Mouse (Mus musculus) stomach, postnatal 0 days (tissue): ENCODE measurements around the gene Scarf2. TPM values are rescaled to one million over a fixed set of nuclear protein-coding genes. Genes with fewer than 3 reads are reported as not detected.

Experiments used
- ATAC-seq: fragments of 200-750 bp; cut with Nextera tagmentation; 2 replicates; pipeline ENCODE4 v1.8.0; 2017; ENCODE audit not compliant: low FRiP score, low TSS enrichment
- DNase-seq: peaks from one replicate; pipeline ENCODE4 v3.0.0-alpha.2; 2016; ENCODE audit warnings: low spot score
- H3K27ac ChIP-seq: fragments of 300-500 bp; sonication (generic); replicated peaks from 2 replicates; pipeline ENCODE4 v1.5.1; 2014; ENCODE audit warnings: mild to moderate bottlenecking, control low read depth
- H3K27me3 ChIP-seq: fragments of 300-500 bp; sonication (generic); 2 replicates; pipeline ENCODE4 v1.6.1; 2014; ENCODE audit warnings: low read length; ENCODE audit not compliant: control insufficient read depth, insufficient read depth
- H3K36me3 ChIP-seq: fragments of 300-500 bp; sonication (generic); 2 replicates; pipeline ENCODE4 v1.6.1; 2014; ENCODE audit warnings: low read length, mixed read lengths; ENCODE audit not compliant: control insufficient read depth, insufficient read depth
- H3K4me1 ChIP-seq: fragments of 300-500 bp; sonication (generic); replicated peaks from 2 replicates; pipeline ENCODE4 v1.6.1; 2014; ENCODE audit warnings: antibody characterized with exemption; ENCODE audit not compliant: control insufficient read depth, insufficient read depth
- H3K4me2 ChIP-seq: fragments of 300-500 bp; sonication (generic); replicated peaks from 2 replicates; pipeline ENCODE4 v1.6.1; 2014; ENCODE audit warnings: low read depth, mild to moderate bottlenecking, control low read depth, moderate library complexity
- H3K4me3 ChIP-seq: fragments of 300-500 bp; sonication (generic); 2 replicates; pipeline ENCODE4 v1.5.1; 2014; ENCODE audit warnings: low read depth, low read length, control low read depth
- H3K9ac ChIP-seq: fragments of 300-500 bp; sonication (generic); 2 replicates; pipeline ENCODE4 v1.6.1; 2014; ENCODE audit warnings: mild to moderate bottlenecking, low read length, control low read depth, mixed read lengths
- H3K9me3 ChIP-seq: fragments of 300-500 bp; sonication (generic); 2 replicates; pipeline ENCODE4 v1.6.1; 2016; ENCODE audit warnings: low read length; ENCODE audit not compliant: control insufficient read depth
- CTCF ChIP-seq: IDR thresholded peaks from 2 replicates; pipeline ENCODE4 v1.5.1; 2016; ENCODE audit warnings: antibody characterized with exemption, low read depth, mild to moderate bottlenecking, moderate library complexity
- EP300 ChIP-seq: optimal IDR thresholded peaks from 2 replicates; pipeline ENCODE3; 2016; ENCODE audit warnings: antibody characterized with exemption
- WGBS: fragments of 180-500 bp; shearing (Covaris S2); extraction: QIAGEN DNeasy Blood & Tissue Kit; methylation state at CpG from one replicate; pipeline ENCODE4 v1.1.7; 2014; 5-methylcytosine and 5-hydroxymethylcytosine counted together
- polyA plus RNA-seq: library from polyadenylated mRNA; unstranded; fragments of >200 nt; fragmentation: Nextera tagmentation; extraction: Ambion mirVana; gene quantifications from 2 replicates; pipeline ENCODE4 v1.2.1, GENCODE M21; 2015

Gene Scarf2
- polyA plus RNA-seq, 1 experiment from 2014 or later, result 7.8 TPM

DNA sequence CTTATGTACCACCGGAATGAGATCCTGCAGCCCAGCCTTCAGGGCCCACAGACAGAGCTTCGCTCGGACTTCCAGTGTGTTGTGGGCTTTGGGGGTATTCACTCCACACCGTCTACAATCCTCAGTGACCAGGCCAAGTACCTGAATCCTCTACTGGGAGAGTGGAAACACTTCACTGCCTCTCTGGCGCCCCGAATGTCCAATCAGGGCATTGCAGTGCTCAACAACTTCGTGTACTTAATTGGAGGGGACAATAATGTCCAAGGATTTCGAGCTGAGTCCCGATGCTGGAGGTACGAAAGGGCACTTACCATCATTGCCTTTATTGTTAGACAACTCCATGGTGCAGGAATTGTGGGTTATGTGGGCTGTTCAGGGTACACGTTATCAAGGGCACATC is 20.3 kb upstream of the Scarf2 start:
- DNase-seq (peak; percentile 61), ATAC-seq (peak; percentile 14; the same call in 1 of the 2 replicates)
- peaks cover 28% of the 10 kb centered on the region for H3K36me3 ChIP-seq
- H3K9ac ChIP-seq, result no peak overlapping the region
- WGBS, result 69% methylated on average over 11 of the region's 11 CpGs
- H3K27ac ChIP-seq, result no peak overlapping the region
- H3K9me3 ChIP-seq, result no peaks in the 10 kb centered on the region
- no peaks in the 10 kb centered on the region for H3K27me3 ChIP-seq
- H3K4me1 ChIP-seq, result no peaks in the 10 kb centered on the region
- no peak for TF ChIP-seq EP300
- peak; percentile 75 for TF ChIP-seq CTCF
- H3K4me2 ChIP-seq, result no peak overlapping the region
- H3K4me3 ChIP-seq, result no peak overlapping the region

DNA sequence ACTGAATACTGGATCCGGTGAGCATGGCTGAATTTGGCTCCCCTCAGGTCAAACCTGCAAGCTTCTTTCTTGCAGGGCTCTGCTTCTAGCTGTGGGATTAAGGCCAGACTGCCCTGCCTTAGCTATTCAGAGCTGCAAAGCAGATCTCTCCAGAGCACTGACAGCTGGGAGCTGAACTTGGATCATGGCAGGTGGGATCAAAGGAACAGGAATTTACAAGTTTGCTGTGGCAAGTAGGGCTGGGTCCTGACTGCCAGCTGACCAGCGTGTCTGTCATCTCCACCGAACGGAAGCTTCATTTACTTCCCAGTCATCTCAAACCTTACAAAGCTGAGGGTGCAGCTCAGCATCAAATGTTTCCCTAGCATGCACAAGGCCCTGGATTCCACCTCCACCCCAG is 18.9 kb upstream of the Scarf2 start:
- TF ChIP-seq CTCF, result no peak
- TF ChIP-seq EP300, result no peak
- no peak for DNase-seq
- no peak overlapping the region for H3K9ac ChIP-seq
- no peaks in the 10 kb centered on the region for H3K27me3 ChIP-seq
- 76% methylated on average over 4 of the region's 4 CpGs for WGBS
- H3K36me3 ChIP-seq, result peaks cover 28% of the 10 kb centered on the region
- no peaks in the 10 kb centered on the region for H3K4me1 ChIP-seq
- no peak for ATAC-seq
- H3K9me3 ChIP-seq, result no peaks in the 10 kb centered on the region
- no peak overlapping the region for H3K4me2 ChIP-seq
- no peak overlapping the region for H3K27ac ChIP-seq
- no peak overlapping the region for H3K4me3 ChIP-seq

DNA sequence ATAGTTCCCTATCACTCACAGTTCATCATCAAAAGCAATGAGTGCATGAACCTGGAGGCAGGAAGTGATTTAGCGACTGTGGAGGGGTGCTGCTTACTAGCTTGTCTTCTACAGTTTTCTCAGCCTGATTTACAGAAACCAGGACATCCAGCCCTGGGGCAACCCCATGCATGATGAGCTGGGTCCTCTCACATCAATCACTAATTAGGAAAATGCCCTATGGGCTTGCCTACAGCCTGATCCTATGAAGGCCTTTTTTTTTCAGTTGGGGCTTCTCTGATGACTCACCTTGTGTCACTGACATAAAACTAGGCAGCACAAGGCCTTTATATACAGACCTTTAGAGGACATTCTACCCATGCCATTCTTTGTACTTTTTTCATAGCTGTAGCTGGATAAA is 17.4 kb upstream of the Scarf2 start:
- H3K4me2 ChIP-seq, result no peak overlapping the region
- no peak overlapping the region for H3K27ac ChIP-seq
- H3K36me3 ChIP-seq, result peaks cover 27% of the 10 kb centered on the region
- DNase-seq (no peak), ATAC-seq (no peak)
- WGBS, result 81% methylated on average over 1 of the region's 1 CpGs
- no peaks in the 10 kb centered on the region for H3K9me3 ChIP-seq
- no peak overlapping the region for H3K9ac ChIP-seq
- no peaks in the 10 kb centered on the region for H3K4me1 ChIP-seq
- TF ChIP-seq EP300, result no peak
- TF ChIP-seq CTCF, result no peak
- no peak overlapping the region for H3K4me3 ChIP-seq
- H3K27me3 ChIP-seq, result no peaks in the 10 kb centered on the region

DNA sequence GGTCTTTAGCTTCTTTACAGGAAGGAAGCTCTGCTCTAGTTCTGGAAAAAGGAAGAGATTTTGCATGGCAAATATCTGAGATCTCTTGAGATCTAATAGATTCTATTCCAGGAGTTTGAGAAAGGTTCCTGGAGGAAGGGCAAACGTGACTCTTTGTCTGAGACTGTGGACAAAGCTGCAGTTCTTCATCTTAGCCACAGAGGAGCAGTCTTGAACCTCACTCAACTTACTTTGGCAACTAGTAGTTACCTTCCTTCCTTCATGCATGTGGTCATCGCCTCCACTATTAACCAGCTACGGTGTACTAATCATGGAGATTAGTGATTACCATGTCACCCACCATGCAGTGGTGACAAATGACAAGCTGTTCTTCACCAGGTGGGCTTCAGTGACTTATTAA is 11.7 kb upstream of the Scarf2 start:
- no peaks in the 10 kb centered on the region for H3K27me3 ChIP-seq
- no peak overlapping the region for H3K4me3 ChIP-seq
- no peak overlapping the region for H3K27ac ChIP-seq
- WGBS, result 53% methylated on average over 3 of the region's 3 CpGs
- no peak overlapping the region for H3K4me2 ChIP-seq
- DNase-seq, result no peak
- ATAC-seq, result no peak
- no peaks in the 10 kb centered on the region for H3K4me1 ChIP-seq
- no peak overlapping the region for H3K9ac ChIP-seq
- no peaks in the 10 kb centered on the region for H3K9me3 ChIP-seq
- TF ChIP-seq EP300 (no peak), CTCF (peak; percentile 76)
- peaks cover 15% of the 10 kb centered on the region; the same call in 1 of the 2 replicates for H3K36me3 ChIP-seq

DNA sequence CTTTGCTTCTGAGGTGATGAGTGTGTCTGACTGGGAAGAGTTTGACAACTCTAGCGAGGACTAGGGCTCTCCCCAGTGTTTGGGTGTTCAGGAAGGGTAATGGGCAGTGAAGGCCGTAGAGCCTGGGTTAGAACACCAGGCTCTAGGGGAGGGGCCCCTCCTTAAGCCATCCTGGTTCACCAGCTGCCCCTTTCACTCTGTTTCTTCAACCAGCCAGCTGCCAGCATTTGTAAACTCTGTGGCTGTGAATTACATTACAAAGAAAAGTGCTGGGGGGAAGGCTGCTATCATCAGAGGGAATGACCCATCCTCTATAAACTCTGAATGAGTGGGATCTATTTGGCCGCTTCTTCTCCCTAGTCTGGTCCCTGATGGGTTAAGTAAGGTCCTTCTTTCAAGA is 4.4 kb upstream of the Scarf2 start:
- no peak overlapping the region for H3K27ac ChIP-seq
- no peak overlapping the region for H3K9ac ChIP-seq
- ATAC-seq (no peak), DNase-seq (no peak)
- H3K36me3 ChIP-seq, result peaks cover 8% of the 10 kb centered on the region; the same call in 1 of the 2 replicates
- H3K9me3 ChIP-seq, result no peaks in the 10 kb centered on the region
- H3K27me3 ChIP-seq, result peaks cover 2% of the 10 kb centered on the region; the same call in 1 of the 2 replicates
- H3K4me2 ChIP-seq, result no peak overlapping the region
- no peak overlapping the region for H3K4me3 ChIP-seq
- WGBS, result 77% methylated on average over 3 of the region's 3 CpGs
- H3K4me1 ChIP-seq, result no peaks in the 10 kb centered on the region; the same call in 1 of the 2 replicates
- TF ChIP-seq CTCF, result no peak
- no peak for TF ChIP-seq EP300

DNA sequence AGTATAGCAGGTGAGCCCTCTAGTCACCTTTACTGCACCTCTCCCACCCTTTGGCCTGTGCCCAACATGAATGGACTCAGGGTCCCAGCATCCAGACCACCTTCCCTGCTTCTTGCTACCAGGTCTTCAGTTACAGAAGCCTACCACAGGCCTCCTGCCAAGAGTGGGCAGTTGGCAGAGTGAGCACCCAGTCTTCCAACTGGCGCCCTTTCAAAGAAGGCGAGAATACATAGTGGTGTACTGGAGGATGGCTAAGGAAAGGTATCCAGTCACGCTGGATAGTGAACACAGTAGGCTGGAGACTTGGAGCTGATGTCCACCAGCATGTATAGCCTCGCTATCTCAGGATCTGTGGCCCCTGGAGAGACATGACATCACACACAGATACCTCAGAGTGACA is 3.0 kb upstream of the Scarf2 start:
- H3K4me1 ChIP-seq, result peaks cover 2% of the 10 kb centered on the region; the same call in 1 of the 2 replicates
- H3K9me3 ChIP-seq, result no peaks in the 10 kb centered on the region
- DNase-seq, result no peak
- 79% methylated on average over 4 of the region's 4 CpGs for WGBS
- no peak for TF ChIP-seq CTCF
- TF ChIP-seq EP300, result no peak
- peaks cover 3% of the 10 kb centered on the region; the same call in 1 of the 2 replicates for H3K27me3 ChIP-seq
- H3K27ac ChIP-seq, result no peak overlapping the region
- ATAC-seq, result no peak
- H3K36me3 ChIP-seq, result peaks cover 6% of the 10 kb centered on the region; the same call in 1 of the 2 replicates
- H3K4me2 ChIP-seq, result no peak overlapping the region
- no peak overlapping the region for H3K4me3 ChIP-seq
- H3K9ac ChIP-seq, result no peak overlapping the region
